Mouse (Mus musculus): ENCODE results near the gene Atxn7l1.

Atxn7l1 gene

GRCm38 (mm10) chr12:33235771-33236323, 88.4 kb downstream of the Atxn7l1 start:
- DNase-seq = peak; percentile 37 to 47

GRCm38 (mm10) chr12:33236344-33237049, 89.0 kb downstream of the Atxn7l1 start:
- DNase-seq = no peak

- DNase-seq = no peak
Measured at GRCm38 (mm10) chr12:33237108-33237507, 89.6 kb downstream of the Atxn7l1 start.

GRCm38 (mm10) chr12:33242679-33243078, 95.2 kb downstream of the Atxn7l1 start:
- DNase-seq = no peak

- no peak for DNase-seq
Measured at GRCm38 (mm10) chr12:33244132-33244875, 96.8 kb downstream of the Atxn7l1 start.

GRCm38 (mm10) chr12:33245455-33245854, 98.0 kb downstream of the Atxn7l1 start:
- DNase-seq = peak; percentile 40 to 62

GRCm38 (mm10) chr12:33246878-33247277, 99.4 kb downstream of the Atxn7l1 start:
- DNase-seq = no peak

- DNase-seq = no peak
Measured at GRCm38 (mm10) chr12:33250197-33250596, 102.7 kb downstream of the Atxn7l1 start.

GRCm38 (mm10) chr12:33251399-33251798, 103.9 kb downstream of the Atxn7l1 start:
- DNase-seq = no peak

- DNase-seq = no peak
Measured at GRCm38 (mm10) chr12:33252621-33253020, 105.1 kb downstream of the Atxn7l1 start.

- DNase-seq = no peak
Measured at GRCm38 (mm10) chr12:33253206-33253605, 105.7 kb downstream of the Atxn7l1 start.

- no peak for DNase-seq
Measured at GRCm38 (mm10) chr12:33255256-33255655, 107.8 kb downstream of the Atxn7l1 start.

GRCm38 (mm10) chr12:33256426-33256825, 108.9 kb downstream of the Atxn7l1 start:
- no peak for DNase-seq

- no peak for DNase-seq
Measured at GRCm38 (mm10) chr12:33258995-33259529, 111.6 kb downstream of the Atxn7l1 start.

- no peak for DNase-seq
Measured at GRCm38 (mm10) chr12:33260575-33260974, 113.1 kb downstream of the Atxn7l1 start.

- DNase-seq = no peak
Measured at GRCm38 (mm10) chr12:33265877-33266276, 118.4 kb downstream of the Atxn7l1 start.

GRCm38 (mm10) chr12:33267965-33268364, 120.5 kb downstream of the Atxn7l1 start:
- no peak for DNase-seq

- peak in 1 of 2 experiments; percentile 17 for DNase-seq
Measured at GRCm38 (mm10) chr12:33269743-33270142, 122.2 kb downstream of the Atxn7l1 start.

- DNase-seq = no peak
Measured at GRCm38 (mm10) chr12:33271865-33272264, 124.4 kb downstream of the Atxn7l1 start.

- no peak for DNase-seq
Measured at GRCm38 (mm10) chr12:33272441-33272840, 124.9 kb downstream of the Atxn7l1 start.

- no peak for DNase-seq
Measured at GRCm38 (mm10) chr12:33273147-33273546, 125.7 kb downstream of the Atxn7l1 start.

- no peak for DNase-seq
Measured at GRCm38 (mm10) chr12:33273668-33274067, 126.2 kb downstream of the Atxn7l1 start.

- no peak for DNase-seq
Measured at GRCm38 (mm10) chr12:33276028-33276427, 128.5 kb downstream of the Atxn7l1 start.

- DNase-seq = no peak
Measured at GRCm38 (mm10) chr12:33277427-33277826, 129.9 kb downstream of the Atxn7l1 start.
